Mouse (Mus musculus): ENCODE data around the gene Atp6v1g2. TPM values are rescaled to one million over a fixed set of nuclear protein-coding genes. Genes with fewer than 3 reads are reported as not detected.

Gene Atp6v1g2
- total and polyA plus RNA-seq, 2 experiments from 2014 or later, result 81.4 to 146 TPM

- no peaks in the 10 kb centered on the region for H3K27me3 ChIP-seq (ENCODE audit: insufficient read depth, low read length)
- H3K9me3 ChIP-seq (ENCODE audit: low read length), result no peaks in the 10 kb centered on the region
- peaks cover 10% of the 10 kb centered on the region for H3K4me1 ChIP-seq (ENCODE audit: insufficient read depth)
- H3K36me3 ChIP-seq (ENCODE audit: insufficient read depth), result no peaks in the 10 kb centered on the region
- peak overlapping the region; percentile 95 for H3K4me2 ChIP-seq (ENCODE audit: low read depth)
- WGBS, result 78% methylated on average over 9 of the region's 9 CpGs
- ATAC-seq (no peak), DNase-seq (no peak)
- peak overlapping the region; percentile 57 for H3K9ac ChIP-seq
- TF ChIP-seq CTCF (IDR thresholded peaks at IDR 0.05; ENCODE audit: low read depth), result no peak
- peak overlapping the region; percentile 52 for H3K4me3 ChIP-seq (ENCODE audit: low read depth, low read length)
- H3K27ac ChIP-seq (ENCODE audit: low read depth, low read length), result peak overlapping the region; percentile 91
Measured at GRCm38 (mm10) chr17:35236996-35237395, 3.5 kb downstream of the Atp6v1g2 start.

- H3K9ac ChIP-seq, result no peak overlapping the region
- H3K27me3 ChIP-seq (ENCODE audit: insufficient read depth, low read length), result no peaks in the 10 kb centered on the region
- 89% methylated on average over 12 of the region's 12 CpGs for WGBS
- no peak for ATAC-seq
- no peaks in the 10 kb centered on the region for H3K9me3 ChIP-seq (ENCODE audit: low read length)
- H3K4me2 ChIP-seq (ENCODE audit: low read depth), result peak overlapping the region; percentile 95; the same call in 1 of the 2 replicates
- TF ChIP-seq CTCF (IDR thresholded peaks at IDR 0.05; ENCODE audit: low read depth), result no peak
- peaks cover 10% of the 10 kb centered on the region for H3K4me1 ChIP-seq (ENCODE audit: insufficient read depth)
- no peak overlapping the region for H3K4me3 ChIP-seq (ENCODE audit: low read depth, low read length)
- H3K36me3 ChIP-seq (ENCODE audit: insufficient read depth), result no peaks in the 10 kb centered on the region
- no peak overlapping the region for H3K27ac ChIP-seq (ENCODE audit: low read depth, low read length)
- DNase-seq, result no peak
Measured at GRCm38 (mm10) chr17:35237504-35237903, 4.0 kb downstream of the Atp6v1g2 start.

GRCm38 (mm10) chr17:35239700-35240099 lies 6.2 kb downstream of the Atp6v1g2 start:
- WGBS, result 82% methylated on average over 5 of the region's 5 CpGs
- no peak for DNase-seq

GRCm38 (mm10) chr17:35240384-35241304 lies 7.2 kb downstream of the Atp6v1g2 start:
- H3K36me3 ChIP-seq (ENCODE audit: insufficient read depth), result peaks cover 18% of the 10 kb centered on the region
- ATAC-seq (no peak), DNase-seq (no peak)
- 23% methylated on average over 12 of the region's 12 CpGs for WGBS
- H3K4me1 ChIP-seq (ENCODE audit: insufficient read depth), result peaks cover 5% of the 10 kb centered on the region
- H3K9ac ChIP-seq, result peak overlapping the region; percentile 100
- no peaks in the 10 kb centered on the region for H3K27me3 ChIP-seq (ENCODE audit: insufficient read depth, low read length)
- H3K4me2 ChIP-seq (ENCODE audit: low read depth), result peak overlapping the region; percentile 83
- TF ChIP-seq CTCF (IDR thresholded peaks at IDR 0.05; ENCODE audit: low read depth), result no peak
- peak overlapping the region; percentile 98 for H3K4me3 ChIP-seq (ENCODE audit: low read depth, low read length)
- peak overlapping the region; percentile 100 for H3K27ac ChIP-seq (ENCODE audit: low read depth, low read length)
- H3K9me3 ChIP-seq (ENCODE audit: low read length), result no peaks in the 10 kb centered on the region

More at GRCm38 (mm10) chr17:35239700-35240099, 6.2 kb downstream of the Atp6v1g2 start:
- Histone ChIP-seq H3K27me3 (ENCODE audit: insufficient read depth, low read length) (no peaks in the 10 kb centered on the region), H3K9me3 (ENCODE audit: low read length) (no peaks in the 10 kb centered on the region), H3K27ac (ENCODE audit: low read depth, low read length) (0 out of 2 replicates have a peak overlapping the region, but pooled peaks have one; percentile 100), H3K9ac (no peak overlapping the region), H3K4me3 (ENCODE audit: low read depth, low read length) (no peak overlapping the region), H3K4me2 (ENCODE audit: low read depth) (no peak overlapping the region), H3K4me1 (ENCODE audit: insufficient read depth) (peaks cover 8% of the 10 kb centered on the region), H3K36me3 (ENCODE audit: insufficient read depth) (peaks cover 8% of the 10 kb centered on the region)
- TF ChIP-seq CTCF (IDR thresholded peaks at IDR 0.05; ENCODE audit: low read depth), result no peak
- ATAC-seq, result no peak

GRCm38 (mm10) chr17:35241305-35242014 lies 8.0 kb downstream of the Atp6v1g2 start, which contains the start of gene Ddx39b:
Ddx39b (plus strand) TSS chr17:35241746.
- DNase-seq (peak; percentile 99), ATAC-seq (peak; percentile 90)
- Histone ChIP-seq H3K27me3 (ENCODE audit: insufficient read depth, low read length) (no peaks in the 10 kb centered on the region), H3K27ac (ENCODE audit: low read depth, low read length) (peak within 1 kb of the TSS; percentile 100), H3K9ac (peak within 1 kb of the TSS; percentile 100), H3K4me3 (ENCODE audit: low read depth, low read length) (peak within 1 kb of the TSS; percentile 98), H3K36me3 (ENCODE audit: insufficient read depth) (peaks cover 26% of the 10 kb centered on the region), H3K4me1 (ENCODE audit: insufficient read depth) (peaks cover 5% of the 10 kb centered on the region), H3K9me3 (ENCODE audit: low read length) (no peaks in the 10 kb centered on the region), H3K4me2 (ENCODE audit: low read depth) (peak within 1 kb of the TSS; percentile 83)
- WGBS, result 2% methylated on average over 69 of the region's 69 CpGs
- TF ChIP-seq CTCF (IDR thresholded peaks at IDR 0.05; ENCODE audit: low read depth), result peak; percentile 46; the same call in 1 of the 2 replicates

- peak overlapping the region; percentile 83 for H3K4me2 ChIP-seq (ENCODE audit: low read depth)
- under 1% methylated on average over 55 of the region's 55 CpGs for WGBS
- peaks cover 34% of the 10 kb centered on the region for H3K36me3 ChIP-seq (ENCODE audit: insufficient read depth)
- no peaks in the 10 kb centered on the region for H3K9me3 ChIP-seq (ENCODE audit: low read length)
- H3K27ac ChIP-seq (ENCODE audit: low read depth, low read length), result peak overlapping the region; percentile 100
- peak; percentile 38 for ATAC-seq
- H3K4me1 ChIP-seq (ENCODE audit: insufficient read depth), result peaks cover 5% of the 10 kb centered on the region
- TF ChIP-seq CTCF (IDR thresholded peaks at IDR 0.05; ENCODE audit: low read depth), result peak; percentile 48; the same call in 1 of the 2 replicates
- H3K27me3 ChIP-seq (ENCODE audit: insufficient read depth, low read length), result no peaks in the 10 kb centered on the region
- H3K9ac ChIP-seq, result peak overlapping the region; percentile 100
- peak; percentile 80 for DNase-seq
- H3K4me3 ChIP-seq (ENCODE audit: low read depth, low read length), result peak overlapping the region; percentile 98
Measured at GRCm38 (mm10) chr17:35242015-35242941, 8.8 kb downstream of the Atp6v1g2 start.
